Mouse (Mus musculus): ENCODE measurements at regions not wholly inside any gene's neighbourhood (a gene's known extent, or its start where the extent isn't known, plus 50 kb on each side); places are given as distances from the start of the nearest gene placed in this dataset.

GRCm38 (mm10) chr9:94386190-94386589 lies 151.7 kb downstream of the 1190002N15Rik start:
- ATAC-seq (no peak), DNase-seq (no peak)
- Histone ChIP-seq H3K9me3 (ENCODE audit: low read length) (no peaks in the 10 kb centered on the region), H3K4me2 (ENCODE audit: low read depth) (no peak overlapping the region), H3K4me3 (ENCODE audit: low read depth, low read length) (no peak overlapping the region), H3K36me3 (ENCODE audit: insufficient read depth) (no peaks in the 10 kb centered on the region), H3K9ac (no peak overlapping the region), H3K27ac (ENCODE audit: low read depth, low read length) (no peak overlapping the region), H3K4me1 (ENCODE audit: insufficient read depth) (no peaks in the 10 kb centered on the region), H3K27me3 (ENCODE audit: insufficient read depth, low read length) (no peaks in the 10 kb centered on the region)
- no peak for TF ChIP-seq CTCF (IDR thresholded peaks at IDR 0.05; ENCODE audit: low read depth)

- DNase-seq (no peak), ATAC-seq (no peak)
- Histone ChIP-seq H3K27me3 (ENCODE audit: insufficient read depth, low read length) (no peaks in the 10 kb centered on the region), H3K4me2 (ENCODE audit: low read depth) (no peak overlapping the region), H3K36me3 (ENCODE audit: insufficient read depth) (no peaks in the 10 kb centered on the region), H3K9me3 (ENCODE audit: low read length) (no peaks in the 10 kb centered on the region), H3K27ac (ENCODE audit: low read depth, low read length) (no peak overlapping the region), H3K4me3 (ENCODE audit: low read depth, low read length) (no peak overlapping the region), H3K9ac (no peak overlapping the region), H3K4me1 (ENCODE audit: insufficient read depth) (no peaks in the 10 kb centered on the region)
- WGBS, result 65% methylated on average over 2 of the region's 2 CpGs
- no peak for TF ChIP-seq CTCF (IDR thresholded peaks at IDR 0.05; ENCODE audit: low read depth)
Observed at GRCm38 (mm10) chr9:94382293-94382692, 155.6 kb downstream of the 1190002N15Rik start.

- H3K4me2 ChIP-seq (ENCODE audit: low read depth), result no peak overlapping the region
- H3K4me1 ChIP-seq (ENCODE audit: insufficient read depth), result no peaks in the 10 kb centered on the region
- no peaks in the 10 kb centered on the region for H3K27me3 ChIP-seq (ENCODE audit: insufficient read depth, low read length)
- 16% methylated on average over 5 of the region's 5 CpGs for WGBS
- H3K9ac ChIP-seq, result no peak overlapping the region
- DNase-seq, result no peak
- no peaks in the 10 kb centered on the region for H3K36me3 ChIP-seq (ENCODE audit: insufficient read depth)
- TF ChIP-seq CTCF (IDR thresholded peaks at IDR 0.05; ENCODE audit: low read depth), result no peak
- no peak overlapping the region for H3K4me3 ChIP-seq (ENCODE audit: low read depth, low read length)
- no peak overlapping the region for H3K27ac ChIP-seq (ENCODE audit: low read depth, low read length)
- no peaks in the 10 kb centered on the region for H3K9me3 ChIP-seq (ENCODE audit: low read length)
- ATAC-seq, result peak; percentile 64
Observed at GRCm38 (mm10) chr9:94378835-94379234, 159.0 kb downstream of the 1190002N15Rik start.

GRCm38 (mm10) chr9:94378291-94378690 lies 159.6 kb downstream of the 1190002N15Rik start:
- H3K27ac ChIP-seq (ENCODE audit: low read depth, low read length), result no peak overlapping the region
- WGBS, result 53% methylated on average over 6 of the region's 6 CpGs
- DNase-seq, result no peak

GRCm38 (mm10) chr9:94377346-94378039 lies 160.4 kb downstream of the 1190002N15Rik start:
- TF ChIP-seq CTCF (IDR thresholded peaks at IDR 0.05; ENCODE audit: low read depth), result no peak
- Histone ChIP-seq H3K27ac (ENCODE audit: low read depth, low read length) (no peak overlapping the region), H3K9me3 (ENCODE audit: low read length) (no peaks in the 10 kb centered on the region), H3K4me3 (ENCODE audit: low read depth, low read length) (no peak overlapping the region), H3K4me1 (ENCODE audit: insufficient read depth) (no peaks in the 10 kb centered on the region), H3K36me3 (ENCODE audit: insufficient read depth) (no peaks in the 10 kb centered on the region), H3K9ac (no peak overlapping the region), H3K27me3 (ENCODE audit: insufficient read depth, low read length) (no peaks in the 10 kb centered on the region), H3K4me2 (ENCODE audit: low read depth) (no peak overlapping the region)
- no peak for DNase-seq
- peak; percentile 38; the same call in 1 of the 2 replicates for ATAC-seq
- 42% methylated on average over 7 of the region's 7 CpGs for WGBS

More at GRCm38 (mm10) chr9:94378291-94378690, 159.6 kb downstream of the 1190002N15Rik start:
- Histone ChIP-seq H3K9ac (no peak overlapping the region), H3K27me3 (ENCODE audit: insufficient read depth, low read length) (no peaks in the 10 kb centered on the region), H3K4me1 (ENCODE audit: insufficient read depth) (no peaks in the 10 kb centered on the region), H3K36me3 (ENCODE audit: insufficient read depth) (no peaks in the 10 kb centered on the region), H3K4me3 (ENCODE audit: low read depth, low read length) (no peak overlapping the region), H3K9me3 (ENCODE audit: low read length) (no peaks in the 10 kb centered on the region), H3K4me2 (ENCODE audit: low read depth) (no peak overlapping the region)
- no peak for TF ChIP-seq CTCF (IDR thresholded peaks at IDR 0.05; ENCODE audit: low read depth)
- ATAC-seq, result no peak

- no peak overlapping the region for H3K4me2 ChIP-seq (ENCODE audit: low read depth)
Observed at GRCm38 (mm10) chr9:94370976-94371375, 166.9 kb downstream of the 1190002N15Rik start.

GRCm38 (mm10) chr9:94368231-94368936 lies 169.5 kb downstream of the 1190002N15Rik start:
- Histone ChIP-seq H3K9me3 (ENCODE audit: low read length) (no peaks in the 10 kb centered on the region), H3K4me1 (ENCODE audit: insufficient read depth) (no peaks in the 10 kb centered on the region), H3K4me3 (ENCODE audit: low read depth, low read length) (no peak overlapping the region), H3K36me3 (ENCODE audit: insufficient read depth) (no peaks in the 10 kb centered on the region), H3K27ac (ENCODE audit: low read depth, low read length) (no peak overlapping the region), H3K27me3 (ENCODE audit: insufficient read depth, low read length) (no peaks in the 10 kb centered on the region), H3K9ac (no peak overlapping the region), H3K4me2 (ENCODE audit: low read depth) (no peak overlapping the region)
- DNase-seq, result no peak
- 90% methylated on average over 7 of the region's 7 CpGs for WGBS
- TF ChIP-seq CTCF (IDR thresholded peaks at IDR 0.05; ENCODE audit: low read depth), result no peak
- ATAC-seq, result no peak

More at GRCm38 (mm10) chr9:94370976-94371375, 166.9 kb downstream of the 1190002N15Rik start:
- no peak for TF ChIP-seq CTCF (IDR thresholded peaks at IDR 0.05; ENCODE audit: low read depth)
- ATAC-seq (peak; percentile 60; the same call in 1 of the 2 replicates), DNase-seq (peak; percentile 41)
- Histone ChIP-seq H3K36me3 (ENCODE audit: insufficient read depth) (no peaks in the 10 kb centered on the region), H3K27ac (ENCODE audit: low read depth, low read length) (no peak overlapping the region), H3K4me3 (ENCODE audit: low read depth, low read length) (no peak overlapping the region), H3K9ac (no peak overlapping the region), H3K4me1 (ENCODE audit: insufficient read depth) (no peaks in the 10 kb centered on the region), H3K27me3 (ENCODE audit: insufficient read depth, low read length) (no peaks in the 10 kb centered on the region), H3K9me3 (ENCODE audit: low read length) (no peaks in the 10 kb centered on the region)
- WGBS, result 19% methylated on average over 2 of the region's 2 CpGs

Measured in forebrain, postnatal 0 days (tissue).